Mouse (Mus musculus) MEL (cell line): ENCODE data around the gene Mocs1. TPM values are rescaled to one million over a fixed set of nuclear protein-coding genes. Genes with fewer than 3 reads are reported as not detected.

ENCODE experiments used
- DNase-seq: peaks from one replicate; pipeline ENCODE4 v3.0.0; 2011; ENCODE audit warnings: low read depth, low spot score
- H3K27ac ChIP-seq: 2 replicates; pipeline ENCODE4 v1.5.1; 2012; ENCODE audit warnings: low read depth, mild to moderate bottlenecking, control low read depth, low read length, moderate library complexity; ENCODE audit not compliant: control insufficient read depth
- H3K27me3 ChIP-seq, 2 experiments: fragments of 150-350 bp in 1 of 2; sonication (generic) in 1 of 2; 2 replicates each; pipeline ENCODE4 v1.6.1; 2012; ENCODE audit warnings: low read length in 2 of 2, mild to moderate bottlenecking in 2 of 2, improper control_type of control experiment in 1 of 2, moderate library complexity in 1 of 2; ENCODE audit not compliant: insufficient read depth in 2 of 2, control insufficient read depth in 1 of 2
- H3K36me3 ChIP-seq, 2 experiments: 2 replicates each; pipeline ENCODE4 v1.6.1; 2012 to 2014; ENCODE audit warnings: low read length in 2 of 2, improper control_type of control experiment in 1 of 2, inconsistent platforms in 1 of 2, mild to moderate bottlenecking in 1 of 2; ENCODE audit not compliant: insufficient read depth in 2 of 2, control insufficient read depth in 1 of 2
- H3K4me1 ChIP-seq, 2 experiments: fragments of 150-350 bp in 1 of 2; sonication (generic) in 1 of 2; 2 replicates each; pipeline ENCODE4 v1.6.1; 2012; ENCODE audit warnings: low read length in 2 of 2, improper control_type of control experiment in 1 of 2, mild to moderate bottlenecking in 1 of 2; ENCODE audit not compliant: insufficient read depth in 2 of 2, control insufficient read depth in 1 of 2
- H3K4me3 ChIP-seq, 2 experiments: fragments of 150-350 bp in 1 of 2; sonication (generic) in 1 of 2; 2 replicates each; pipeline ENCODE4 v1.5.1; 2012; ENCODE audit warnings: low read depth in 2 of 2, low read length in 2 of 2, mild to moderate bottlenecking in 2 of 2, moderate library complexity in 2 of 2, control low read depth in 1 of 2, improper control_type of control experiment in 1 of 2; ENCODE audit not compliant: control insufficient read depth in 1 of 2, insufficient read depth in 1 of 2
- H3K79me2 ChIP-seq: 2 replicates; pipeline ENCODE4 v1.6.1; 2012; ENCODE audit warnings: mild to moderate bottlenecking, low read length, moderate library complexity; ENCODE audit not compliant: control insufficient read depth, poor library complexity, insufficient read depth
- H3K9ac ChIP-seq: 2 replicates; pipeline ENCODE4 v1.6.1; 2012; ENCODE audit warnings: low read depth, mild to moderate bottlenecking, control low read depth, low read length, moderate library complexity; ENCODE audit not compliant: control insufficient read depth, poor library complexity, severe bottlenecking
- H3K9me3 ChIP-seq: fragments of 150-350 bp; sonication (generic); replicated peaks from 2 replicates; pipeline ENCODE4 v1.6.1; 2012; ENCODE audit warnings: mild to moderate bottlenecking, low read length, improper control_type of control experiment, moderate library complexity; ENCODE audit not compliant: insufficient read depth
- BHLHE40 ChIP-seq: IDR thresholded peaks from 2 replicates; pipeline ENCODE4 v1.6.1; 2012; ENCODE audit warnings: low read depth, mild to moderate bottlenecking, inconsistent platforms, low read length, improper control_type of control experiment, borderline replicate concordance
- CHD2 ChIP-seq: IDR thresholded peaks from 2 replicates; pipeline ENCODE4 v1.6.1; 2011; ENCODE audit warnings: low read length, improper control_type of control experiment
- E2F4 ChIP-seq: IDR thresholded peaks from 2 replicates; pipeline ENCODE4 v1.6.1; 2011; ENCODE audit warnings: low read depth, low read length, improper control_type of control experiment, borderline replicate concordance
- EP300 ChIP-seq, 2 experiments: IDR thresholded peaks; 2 replicates each; pipeline ENCODE4 v1.6.1; 2011; ENCODE audit warnings: improper control_type of control experiment in 2 of 2, low read length in 2 of 2, low read depth in 1 of 2, mild to moderate bottlenecking in 1 of 2
- GABPA ChIP-seq: IDR thresholded peaks from 2 replicates; pipeline ENCODE4 v1.6.1; 2012; ENCODE audit warnings: low read depth, mild to moderate bottlenecking, inconsistent platforms, low read length, improper control_type of control experiment, moderate library complexity
- HCFC1 ChIP-seq: IDR thresholded peaks from 2 replicates; pipeline ENCODE4 v1.6.1; 2012; ENCODE audit warnings: low read depth, mild to moderate bottlenecking, inconsistent platforms, low read length, improper control_type of control experiment, moderate library complexity
- MAFK ChIP-seq: IDR thresholded peaks from 2 replicates; pipeline ENCODE4 v1.6.1; 2011; ENCODE audit warnings: low read depth, mild to moderate bottlenecking, low read length, improper control_type of control experiment, borderline replicate concordance
- MAZ ChIP-seq: IDR thresholded peaks from 2 replicates; pipeline ENCODE4 v1.6.1; 2012; ENCODE audit warnings: low read depth, mild to moderate bottlenecking, inconsistent platforms, low read length, improper control_type of control experiment
- MEF2A ChIP-seq: IDR thresholded peaks from 2 replicates; pipeline ENCODE4 v1.6.1; 2014; ENCODE audit warnings: low read depth, mild to moderate bottlenecking, inconsistent platforms, low read length, improper control_type of control experiment; ENCODE audit not compliant: poor library complexity, insufficient replicate concordance, severe bottlenecking; ENCODE audit errors: extremely low read depth
- MXI1 ChIP-seq: IDR thresholded peaks from 2 replicates; pipeline ENCODE4 v1.6.1; 2011; ENCODE audit warnings: mild to moderate bottlenecking, low read depth, low read length, improper control_type of control experiment
- MYC ChIP-seq: IDR thresholded peaks from 2 replicates; pipeline ENCODE4 v1.6.1; 2011; ENCODE audit warnings: low read depth, mild to moderate bottlenecking, low read length, improper control_type of control experiment, moderate library complexity
- POLR2A ChIP-seq, 2 experiments: IDR thresholded peaks; 2 replicates each; pipeline ENCODE4 v1.6.1; 2011 to 2012; ENCODE audit warnings: low read length in 2 of 2, mild to moderate bottlenecking in 2 of 2, control low read depth in 1 of 2, improper control_type of control experiment in 1 of 2, low read depth in 1 of 2, moderate library complexity in 1 of 2; ENCODE audit not compliant: control insufficient read depth in 1 of 2, insufficient read depth in 1 of 2, poor library complexity in 1 of 2
- POLR2AphosphoS5 ChIP-seq: IDR thresholded peaks from 2 replicates; pipeline ENCODE4 v1.6.1; 2012; ENCODE audit warnings: low read depth, borderline replicate concordance, mild to moderate bottlenecking, inconsistent platforms, low read length, moderate library complexity, mixed read lengths
- RAD21 ChIP-seq: IDR thresholded peaks from 2 replicates; pipeline ENCODE4 v1.6.1; 2011; ENCODE audit warnings: mild to moderate bottlenecking, low read depth, low read length, improper control_type of control experiment
- TBP ChIP-seq: IDR thresholded peaks from 2 replicates; pipeline ENCODE4 v1.8.0; 2011; ENCODE audit warnings: low read depth, low read length, improper control_type of control experiment
- TCF12 ChIP-seq: IDR thresholded peaks from 2 replicates; pipeline ENCODE4 v1.6.1; 2014; ENCODE audit warnings: low read depth, mild to moderate bottlenecking, inconsistent platforms, low read length, improper control_type of control experiment, moderate library complexity
- UBTF ChIP-seq: IDR thresholded peaks from 2 replicates; pipeline ENCODE4 v1.6.1; 2012; ENCODE audit warnings: low read depth, mild to moderate bottlenecking, inconsistent platforms, low read length, improper control_type of control experiment, moderate library complexity, borderline replicate concordance; ENCODE audit not compliant: insufficient read depth
- USF2 ChIP-seq, 2 experiments: IDR thresholded peaks; 2 replicates each; pipeline ENCODE4 v1.6.1; 2011 to 2012; ENCODE audit warnings: improper control_type of control experiment in 2 of 2, low read length in 2 of 2, borderline replicate concordance in 1 of 2, inconsistent platforms in 1 of 2, low read depth in 1 of 2, mild to moderate bottlenecking in 1 of 2; ENCODE audit not compliant: insufficient read depth in 1 of 2
- ZKSCAN1 ChIP-seq: IDR thresholded peaks from 2 replicates; pipeline ENCODE4 v1.6.1; 2012; ENCODE audit warnings: low read depth, mild to moderate bottlenecking, inconsistent platforms, low read length, improper control_type of control experiment, moderate library complexity
- ZMIZ1 ChIP-seq: IDR thresholded peaks from 2 replicates; pipeline ENCODE4 v1.6.1; 2012; ENCODE audit warnings: low read depth, mild to moderate bottlenecking, inconsistent platforms, low read length, improper control_type of control experiment, moderate library complexity
- polyA plus RNA-seq, 2 experiments: library from polyadenylated mRNA; stranded (reverse) in 1 of 2; unstranded in 1 of 2; fragments of >175 nt in 1 of 2; fragments of >200 nt in 1 of 2; gene quantifications; 2 replicates each; pipeline versions ENCODE4 v1.2.1 to v1.2.4; 2012; ENCODE audit warnings: low replicate concordance in 2 of 2, low read depth in 1 of 2; ENCODE audit not compliant: insufficient read length in 2 of 2, insufficient read depth in 1 of 2, missing spikeins in 1 of 2
- total RNA-seq: library from RNA; depleted of rRNA; stranded (reverse); fragments of 300-350 nt; gene quantifications from 2 replicates; pipeline ENCODE4 v1.2.3, GENCODE M21; 2012

Gene Mocs1
- total and polyA plus RNA-seq, 3 experiments, result 7.8 to 24.6 TPM; not detected in 1

DNA sequence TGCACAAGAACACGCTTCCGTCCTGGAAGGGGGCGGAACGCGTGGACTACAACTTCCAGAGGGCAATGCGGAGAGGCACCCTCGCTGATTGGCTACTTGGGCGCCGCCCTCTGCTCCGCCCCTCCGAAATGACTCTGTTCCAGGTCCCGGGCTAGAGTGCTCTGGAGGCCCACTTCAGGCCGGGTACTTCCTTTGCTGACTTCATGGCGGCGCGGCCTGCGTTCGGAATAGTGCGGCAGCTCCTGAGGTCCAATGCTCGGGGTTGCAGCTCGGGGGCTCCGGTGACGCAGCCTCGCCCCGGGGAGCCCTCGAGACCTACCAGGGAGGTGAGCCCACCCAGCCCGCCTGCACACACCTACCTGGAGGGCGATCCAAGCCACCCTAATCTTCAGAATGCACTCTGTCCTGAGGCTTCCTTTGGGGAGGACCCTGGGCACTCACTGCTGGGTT lies at the start of gene Mocs1 (continued):
- no peak for TF ChIP-seq RAD21
- TF ChIP-seq EP300 (IDR thresholded peaks at IDR 0.05; ENCODE audit: low read depth in 1 of 2, low read length in 2 of 2), result no peak

GRCm38 (mm10) chr17:49379645-49380044 lies 48.5 kb upstream of the Mocs1 start:
- TF ChIP-seq MAFK (no peak), ZMIZ1 (no peak), TCF12 (no peak), E2F4 (no peak), RAD21 (no peak), EP300 (IDR thresholded peaks at IDR 0.05; ENCODE audit: low read depth in 1 of 2, low read length in 2 of 2) (no peak), TBP (no peak), POLR2A (IDR thresholded peaks at IDR 0.05; ENCODE audit: control insufficient read depth in 1 of 2, insufficient read depth in 1 of 2, low read depth in 1 of 2, low read length in 2 of 2, poor library complexity in 1 of 2) (no peak), BHLHE40 (no peak), GABPA (no peak), UBTF (no peak), MXI1 (no peak), POLR2AphosphoS5 (no peak)
- H3K4me3 ChIP-seq, result no peak overlapping the region
- H3K27ac ChIP-seq, result no peak overlapping the region
- DNase-seq, result no peak
- H3K36me3 ChIP-seq, result no peaks in the 10 kb centered on the region
- H3K79me2 ChIP-seq, result no peaks in the 10 kb centered on the region
- H3K4me1 ChIP-seq, result no peaks in the 10 kb centered on the region
- H3K27me3 ChIP-seq, result no peaks in the 10 kb centered on the region
- H3K9me3 ChIP-seq, result no peaks in the 10 kb centered on the region
- no peak overlapping the region for H3K9ac ChIP-seq

GRCm38 (mm10) chr17:49384217-49384943 lies 43.8 kb upstream of the Mocs1 start:
- Histone ChIP-seq H3K4me3 (no peak overlapping the region), H3K36me3 (no peaks in the 10 kb centered on the region), H3K79me2 (no peaks in the 10 kb centered on the region), H3K9me3 (no peaks in the 10 kb centered on the region), H3K9ac (no peak overlapping the region), H3K27me3 (no peaks in the 10 kb centered on the region), H3K4me1 (no peaks in the 10 kb centered on the region), H3K27ac (no peak overlapping the region)
- TF ChIP-seq POLR2A (IDR thresholded peaks at IDR 0.05; ENCODE audit: control insufficient read depth in 1 of 2, insufficient read depth in 1 of 2, low read depth in 1 of 2, low read length in 2 of 2, poor library complexity in 1 of 2) (no peak), CHD2 (no peak), EP300 (IDR thresholded peaks at IDR 0.05; ENCODE audit: low read depth in 1 of 2, low read length in 2 of 2) (no peak), MAFK (no peak), MAZ (no peak), POLR2AphosphoS5 (no peak), USF2 (IDR thresholded peaks at IDR 0.05; ENCODE audit: borderline replicate concordance in 1 of 2, insufficient read depth in 1 of 2, low read depth in 1 of 2, low read length in 2 of 2) (no peak), MYC (no peak), BHLHE40 (no peak), HCFC1 (no peak), MEF2A (no peak), ZKSCAN1 (no peak)
- no peak for DNase-seq
